Mouse (Mus musculus): Measurements from ENCODE around the gene Cc2d2b. TPM values are rescaled to one million over a fixed set of nuclear protein-coding genes. Genes with fewer than 3 reads are reported as not detected.

The Cc2d2b gene
- total RNA-seq, 1 experiment = 0.40 TPM

DNA sequence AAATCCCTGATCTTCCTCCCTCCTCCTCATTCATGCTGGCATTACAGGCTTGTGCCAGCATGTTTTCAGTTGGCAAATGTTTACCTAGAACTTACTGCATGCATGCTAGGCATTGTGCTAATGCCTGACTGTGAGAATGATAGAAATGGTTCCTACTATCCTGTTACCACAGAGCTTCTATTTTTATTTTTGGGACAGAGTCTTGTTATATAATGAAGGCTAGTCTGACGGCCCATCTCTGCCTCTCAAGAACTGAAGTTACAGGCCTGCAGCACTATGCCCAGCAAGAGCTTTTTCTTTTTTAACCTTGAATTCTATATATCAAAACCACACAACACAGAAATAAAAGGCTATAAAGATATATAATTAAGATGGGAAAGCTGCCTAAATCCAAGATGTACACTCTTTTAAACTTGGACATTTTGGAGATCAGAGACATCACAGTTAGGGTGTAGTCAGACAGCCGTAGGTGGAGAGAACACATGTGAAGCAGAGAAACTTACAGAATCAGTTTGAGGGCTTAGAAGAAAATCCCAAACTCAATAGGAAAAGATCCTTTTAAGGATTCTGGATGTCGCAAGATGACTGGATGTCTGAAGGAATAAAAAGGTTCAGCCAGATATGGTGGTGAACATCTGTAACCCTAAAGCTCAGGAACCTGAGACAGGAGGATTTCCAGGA, 121.0 kb downstream of the Cc2d2b start:
- in situ Hi-C loops (cut with MboI; ENCODE audit: low sequenced_read_pairs in 2 of 2, unreplicated experiment in 2 of 2) = no loop called here
- Histone ChIP-seq H3K4me3 (ENCODE audit: insufficient read depth in 1 of 2, low read depth in 1 of 2, low read length in 2 of 2, poor library complexity in 1 of 2, severe bottlenecking in 1 of 2) (no peak overlapping the region), H3K27ac (ENCODE audit: insufficient read depth, low read depth, low read length, poor library complexity, severe bottlenecking) (no peak overlapping the region), H3K4me1 (ENCODE audit: control insufficient read depth in 2 of 2, insufficient read depth in 2 of 2, low read length in 2 of 2, poor library complexity in 1 of 2) (peaks cover 0 to 7% of the 10 kb centered on the region in 2 experiments; a peak in 1 of 4 replicates), H3K9me3 (ENCODE audit: control insufficient read depth, insufficient read depth, low read depth, low read length) (no peaks in the 10 kb centered on the region), H3K36me3 (ENCODE audit: control insufficient read depth, insufficient read depth, low read length, poor library complexity, severe bottlenecking) (no peaks in the 10 kb centered on the region), H3K9ac (ENCODE audit: insufficient read depth, low read depth, low read length, poor library complexity, severe bottlenecking) (no peak overlapping the region)
- TF ChIP-seq HCFC1 (IDR thresholded peaks at IDR 0.05; ENCODE audit: borderline replicate concordance, insufficient read depth, low read length) = no peak
- no peak for TF ChIP-seq MAFK (IDR thresholded peaks at IDR 0.05; ENCODE audit: insufficient read depth, low read depth, low read length)
- no peak for TF ChIP-seq CHD2 (IDR thresholded peaks at IDR 0.05; ENCODE audit: low read depth, low read length)
- TF ChIP-seq ZNF384 (IDR thresholded peaks at IDR 0.05; ENCODE audit: low read depth, low read length) = no peak
- TF ChIP-seq ZC3H11A (IDR thresholded peaks at IDR 0.05; ENCODE audit: borderline replicate concordance, low read depth, low read length) = no peak
- DNase-seq (ENCODE audit: low read depth, low spot score) = no peak

- no peaks in the 10 kb centered on the region for H3K4me1 ChIP-seq (ENCODE audit: control insufficient read depth in 2 of 2, insufficient read depth in 2 of 2, low read length in 2 of 2, poor library complexity in 1 of 2)
- H3K36me3 ChIP-seq (ENCODE audit: control insufficient read depth, insufficient read depth, low read length, poor library complexity, severe bottlenecking) = no peaks in the 10 kb centered on the region
- no peaks in the 10 kb centered on the region for H3K9me3 ChIP-seq (ENCODE audit: control insufficient read depth, insufficient read depth, low read depth, low read length)
- peak overlapping the region; percentile 60 to 64 for H3K4me3 ChIP-seq (ENCODE audit: insufficient read depth in 1 of 2, low read depth in 1 of 2, low read length in 2 of 2, poor library complexity in 1 of 2, severe bottlenecking in 1 of 2)
- peak; percentile 94 for DNase-seq (ENCODE audit: low read depth, low spot score)
- H3K9ac ChIP-seq (ENCODE audit: insufficient read depth, low read depth, low read length, poor library complexity, severe bottlenecking) = peak overlapping the region; percentile 70
- TF ChIP-seq MAFK (IDR thresholded peaks at IDR 0.05; ENCODE audit: insufficient read depth, low read depth, low read length) (0 out of 2 replicates have a peak, but pooled peaks have one; percentile 51), ZC3H11A (IDR thresholded peaks at IDR 0.05; ENCODE audit: borderline replicate concordance, low read depth, low read length) (no peak), HCFC1 (IDR thresholded peaks at IDR 0.05; ENCODE audit: borderline replicate concordance, insufficient read depth, low read length) (peak; percentile 76), CHD2 (IDR thresholded peaks at IDR 0.05; ENCODE audit: low read depth, low read length) (no peak; the same call in 1 of the 2 replicates), ZNF384 (IDR thresholded peaks at IDR 0.05; ENCODE audit: low read depth, low read length) (no peak)
- in situ Hi-C loops (cut with MboI; ENCODE audit: low sequenced_read_pairs in 2 of 2, unreplicated experiment in 2 of 2) = no loop called here
- peak overlapping the region; percentile 54 for H3K27ac ChIP-seq (ENCODE audit: insufficient read depth, low read depth, low read length, poor library complexity, severe bottlenecking)
Observed at GRCm38 (mm10) chr19:40872955-40873665, 124.6 kb downstream of the Cc2d2b start.

Other genes starting within 250 kb of the Cc2d2b start
- 12.5 and 18.0 TPM in 2 replicates for gene Sorbs1, start 235.0 kb upstream of the Cc2d2b start, total RNA-seq (2012; rRNA removed)
- 44.4 and 74.2 TPM in 2 replicates for gene Aldh18a1, start 160.3 kb upstream of the Cc2d2b start, total RNA-seq (2012; rRNA removed)
- gene Tctn3, start 136.5 kb upstream of the Cc2d2b start, total RNA-seq (2012; rRNA removed) = 8.8 and 14.9 TPM in 2 replicates
- gene Entpd1, start 136.4 kb upstream of the Cc2d2b start, total RNA-seq (2012; rRNA removed) = 0.05 and 1.2 TPM in 2 replicates
- 5.9 and 6.7 TPM in 2 replicates for gene Ccnj, start 82.5 kb downstream of the Cc2d2b start, total RNA-seq (2012; rRNA removed)
- gene Zfp518a, start 146.0 kb downstream of the Cc2d2b start, total RNA-seq (2012; rRNA removed) = 25.8 and 32.9 TPM in 2 replicates
- gene Blnk, start 245.8 kb downstream of the Cc2d2b start, total RNA-seq (2012; rRNA removed) = 0.90 and 1.7 TPM in 2 replicates